Mouse (Mus musculus) lung, postnatal 4 days (tissue): ENCODE measurements at regions not wholly inside any gene's neighbourhood (a gene's known extent, or its start where the extent isn't known, plus 50 kb on each side); places are given as distances from the start of the nearest gene placed in this dataset.

ENCODE experiments used
- DNase-seq, 2 experiments: peaks; one replicate each; pipeline ENCODE4 v3.0.0; 2021

DNA sequence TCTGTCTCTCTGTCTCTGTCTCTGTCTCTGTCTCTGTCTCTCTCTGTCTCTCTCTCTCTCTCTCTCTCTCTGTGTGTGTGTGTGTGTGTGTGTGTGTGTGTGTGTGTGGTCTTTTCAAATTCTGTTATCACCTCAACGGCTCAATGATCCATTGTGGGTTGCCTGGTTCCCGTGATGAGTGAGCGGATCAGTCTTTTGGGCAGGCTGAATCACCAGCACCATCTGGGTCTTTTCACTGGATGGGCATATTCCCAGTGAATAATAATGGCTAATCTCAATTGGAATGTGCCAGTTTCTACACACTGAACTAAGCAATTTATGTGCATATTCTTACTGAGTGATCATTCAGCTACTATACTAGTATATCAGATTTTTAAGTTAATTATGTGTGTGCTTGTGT is 216.4 kb downstream of the Lmx1a start:
- no peak for DNase-seq

DNA sequence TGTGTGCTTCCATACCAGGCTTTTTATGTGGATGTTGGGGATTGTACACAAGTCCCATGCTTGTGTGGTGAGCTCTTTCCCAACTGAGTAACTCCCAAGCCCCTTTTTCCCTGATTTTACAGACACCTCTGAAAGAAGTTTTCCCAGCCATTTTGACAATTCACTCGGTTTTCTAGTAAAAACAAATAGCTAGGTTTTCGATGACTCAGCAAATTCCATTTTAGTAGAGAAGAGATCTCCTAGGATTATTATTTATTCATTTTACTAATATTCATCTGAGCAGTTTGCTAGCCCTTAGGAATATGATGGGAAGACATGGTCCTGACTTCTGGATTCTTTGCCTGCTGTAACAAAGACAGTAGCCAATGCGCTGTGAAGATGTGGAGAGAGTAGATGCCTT is 223.0 kb downstream of the Lmx1a start:
- DNase-seq, result no peak

DNA sequence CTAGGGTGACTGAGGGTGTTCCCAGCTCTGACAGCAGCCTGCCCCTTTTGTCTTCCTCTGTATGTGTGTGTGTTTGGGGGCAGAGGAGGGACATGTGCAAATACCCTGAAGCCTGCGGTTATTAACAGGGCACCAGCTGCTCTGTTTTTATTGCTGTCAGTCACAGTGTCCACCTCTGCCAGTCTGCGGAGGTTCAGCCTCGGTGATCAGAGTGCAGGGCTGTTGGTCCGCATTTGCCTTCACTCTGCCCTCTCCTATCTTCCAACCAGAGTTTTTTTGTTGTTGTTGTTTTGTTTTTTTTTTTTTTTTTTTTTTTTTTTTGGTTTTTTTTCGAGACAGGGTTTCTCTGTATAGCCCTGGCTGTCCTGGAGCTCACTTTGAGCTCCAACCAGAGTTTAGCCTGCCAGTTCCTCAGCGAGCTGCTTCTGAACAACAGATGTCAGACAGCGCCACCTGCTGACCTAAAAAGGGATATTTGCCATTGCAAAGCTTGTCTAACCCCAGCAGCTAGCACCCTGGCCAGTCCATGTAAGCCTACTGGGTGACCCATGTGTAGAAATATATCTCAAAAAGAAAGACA is 226.0 kb downstream of the Lmx1a start:
- DNase-seq, result peak; percentile 46 to 74

DNA sequence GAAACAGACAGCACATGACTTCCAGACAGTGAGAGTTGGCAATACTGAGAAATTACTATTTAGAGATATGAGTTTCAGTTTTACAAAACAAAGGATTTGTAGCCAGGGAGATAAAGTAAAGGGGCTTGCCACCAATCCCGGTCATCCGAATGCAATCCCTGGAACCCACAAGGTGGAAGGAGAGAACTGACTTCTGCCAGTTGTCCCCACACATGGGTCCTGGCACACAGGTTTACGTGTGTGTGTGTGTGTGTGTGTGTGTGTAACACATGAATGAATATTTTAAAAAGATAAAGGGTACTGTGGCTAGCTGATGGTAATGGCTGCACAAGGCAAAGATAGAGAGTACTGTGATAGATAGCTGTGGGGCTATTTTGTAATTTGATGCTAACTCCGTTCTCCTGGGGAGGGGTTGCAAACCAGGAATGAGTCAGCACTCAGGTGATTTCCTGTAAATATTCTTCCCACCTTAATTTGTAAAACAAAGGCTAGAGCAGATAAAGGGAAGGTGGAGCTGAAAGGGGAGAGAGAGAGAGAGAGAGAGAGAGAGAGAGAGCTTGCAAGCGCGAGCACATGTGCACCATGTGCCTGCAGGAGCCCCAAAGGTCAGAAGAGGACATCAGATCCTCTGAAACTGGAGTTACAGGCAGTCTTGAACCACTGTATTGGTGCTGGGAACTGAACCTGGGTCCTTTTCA is 226.7 kb downstream of the Lmx1a start:
- no peak for DNase-seq

DNA sequence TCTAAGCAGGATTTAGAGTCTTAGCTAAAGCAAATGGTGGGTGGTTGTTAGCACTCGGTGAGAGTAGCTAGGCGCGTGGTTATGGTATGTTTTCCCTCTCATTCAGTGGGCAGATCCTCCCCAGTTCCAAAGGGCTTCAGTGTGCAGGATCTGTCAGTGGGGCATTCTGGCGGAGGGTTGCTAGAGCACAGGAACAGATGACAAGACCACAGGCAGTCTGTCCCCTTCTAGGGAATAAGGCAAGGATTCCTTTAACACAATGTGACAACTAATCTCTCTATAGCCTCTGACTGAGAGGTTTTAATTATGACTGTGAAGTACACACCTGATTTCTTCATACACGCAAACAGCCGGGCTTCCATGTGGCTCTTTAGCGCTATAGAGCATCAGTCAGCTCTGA is 233.9 kb downstream of the Lmx1a start:
- no peak for DNase-seq

DNA sequence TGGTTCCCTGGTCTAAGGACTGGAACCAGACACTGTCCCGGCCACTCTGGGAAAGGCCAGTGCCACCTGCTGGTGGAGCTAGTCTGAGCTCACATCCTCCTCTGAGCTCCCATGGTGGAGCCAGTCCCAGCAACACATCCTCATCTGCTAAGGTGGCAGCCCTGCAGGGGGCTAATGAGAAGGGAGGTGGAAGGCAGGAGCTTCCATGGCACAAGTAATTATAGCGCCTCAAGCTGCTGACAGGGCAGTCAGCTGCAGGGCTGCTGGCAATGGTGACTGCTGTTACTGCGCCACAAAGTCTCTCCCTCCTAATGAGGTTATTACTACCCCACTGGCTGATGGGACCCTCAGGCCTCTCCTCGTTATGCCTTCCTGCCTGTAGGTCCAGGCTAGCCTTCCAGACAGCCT is 239.0 kb downstream of the Lmx1a start:
- DNase-seq, result no peak

DNA sequence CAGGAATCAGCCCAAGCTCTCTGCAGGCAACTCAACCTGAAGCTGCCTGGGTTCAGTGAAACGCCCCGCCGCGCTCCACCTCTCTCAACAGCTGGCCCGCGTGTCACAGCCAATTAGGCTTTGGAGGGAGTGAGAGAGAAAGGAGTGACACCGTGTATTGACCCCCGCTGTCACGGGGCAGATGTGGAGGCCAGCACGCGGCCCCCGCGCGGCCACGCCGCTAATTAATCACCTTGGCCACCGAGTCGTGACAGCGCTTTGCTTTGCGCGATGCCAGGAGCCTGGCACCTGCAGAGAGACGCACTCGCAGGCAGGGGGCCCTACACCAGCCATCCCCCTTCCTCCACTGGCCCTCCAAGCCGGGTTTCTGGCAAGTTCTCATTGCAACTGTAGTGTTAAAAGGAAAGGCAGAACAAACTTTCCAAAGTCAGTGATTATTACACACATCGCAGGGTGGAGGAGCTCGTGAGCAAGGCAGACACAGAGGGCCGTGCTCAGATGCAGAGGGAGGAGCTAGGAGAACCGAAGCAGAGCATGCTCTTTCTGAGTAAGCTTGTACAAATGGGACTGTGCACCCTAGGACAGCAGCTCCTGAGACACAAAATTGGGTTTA is 240.8 kb downstream of the Lmx1a start:
- peak; percentile 34 to 38 for DNase-seq

DNA sequence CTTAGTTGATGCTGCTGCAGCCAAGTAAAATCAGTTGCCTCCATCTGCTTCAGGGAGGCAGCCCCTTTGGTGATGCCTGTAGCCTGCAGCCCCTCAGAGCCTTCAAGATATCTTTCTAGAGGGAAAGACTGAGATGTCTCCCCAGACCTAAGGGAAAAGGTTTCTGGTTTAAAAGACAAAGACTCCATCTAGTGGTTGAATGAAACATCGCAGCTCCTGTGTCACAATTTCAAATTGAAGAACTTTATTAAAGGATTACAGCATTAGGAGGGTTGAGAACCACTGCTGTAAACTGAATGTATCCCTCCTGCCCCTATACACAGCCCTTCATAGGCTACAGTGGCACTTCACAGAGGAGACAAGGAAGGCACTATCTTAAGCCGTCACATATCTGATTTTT is 243.1 kb downstream of the Lmx1a start:
- DNase-seq, result peak in 1 of 2 experiments; percentile 16

DNA sequence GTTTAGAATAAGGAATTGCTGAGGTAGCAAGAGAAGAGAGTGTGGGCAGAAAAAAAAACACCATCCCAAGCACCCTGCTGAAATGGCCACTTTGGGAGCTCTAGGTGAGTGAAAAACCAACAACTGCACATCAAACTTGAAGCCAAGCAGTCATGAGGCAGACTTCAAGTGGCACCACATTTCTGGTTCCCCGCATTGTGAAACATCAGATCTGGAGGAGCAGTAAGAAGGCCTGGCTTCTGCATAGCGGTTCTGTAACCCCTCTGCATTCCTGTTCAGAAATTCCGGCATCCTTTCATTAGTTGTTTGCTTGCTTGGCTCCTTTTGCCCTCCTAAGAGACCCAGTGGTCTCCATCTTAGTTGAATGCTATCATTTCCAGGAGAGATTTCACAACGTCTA is 247.7 kb downstream of the Lmx1a start:
- peak; percentile 19 to 43 for DNase-seq

DNA sequence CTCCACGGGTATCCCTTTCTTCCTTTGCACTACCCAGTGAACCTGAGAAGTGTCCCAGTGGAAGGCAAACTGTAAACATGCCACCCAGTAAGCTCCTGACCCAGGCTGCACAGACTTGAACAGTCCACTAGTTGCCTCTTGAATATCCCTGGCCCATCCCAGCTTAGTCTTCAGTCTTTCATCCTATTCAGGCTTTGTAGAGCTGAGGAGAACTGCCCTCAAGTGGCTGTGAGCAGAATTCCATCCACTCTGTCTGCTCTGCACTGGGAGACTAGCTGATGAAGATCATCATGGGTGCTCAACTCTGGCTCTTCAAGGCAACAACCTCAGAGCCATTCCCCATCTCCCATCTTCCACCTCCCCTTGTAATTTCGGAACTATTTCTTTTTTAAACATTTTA is 249.1 kb downstream of the Lmx1a start:
- no peak for DNase-seq

DNA sequence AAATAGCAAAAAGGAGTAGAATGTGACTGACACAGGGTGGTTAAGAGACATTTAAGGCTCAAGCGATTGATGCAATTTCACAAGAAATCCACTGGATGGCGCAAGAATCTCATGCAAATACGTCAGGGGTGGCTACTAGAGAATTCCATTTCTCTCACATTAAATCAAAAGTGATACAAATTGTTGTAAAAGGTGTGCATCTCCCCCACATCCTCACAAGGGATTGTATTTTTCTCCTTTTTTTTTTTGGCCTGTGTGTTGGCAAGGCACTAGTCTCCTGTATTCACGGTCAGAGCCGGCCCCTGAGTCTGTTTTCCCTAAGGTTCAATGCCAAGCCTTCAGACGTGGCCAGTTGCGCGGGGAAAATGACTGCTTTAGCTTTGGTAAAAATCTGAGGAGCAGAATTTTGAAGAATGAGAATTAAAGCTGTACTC is 253.0 kb downstream of the Lmx1a start:
- peak in 1 of 2 experiments; percentile 31 for DNase-seq

DNA sequence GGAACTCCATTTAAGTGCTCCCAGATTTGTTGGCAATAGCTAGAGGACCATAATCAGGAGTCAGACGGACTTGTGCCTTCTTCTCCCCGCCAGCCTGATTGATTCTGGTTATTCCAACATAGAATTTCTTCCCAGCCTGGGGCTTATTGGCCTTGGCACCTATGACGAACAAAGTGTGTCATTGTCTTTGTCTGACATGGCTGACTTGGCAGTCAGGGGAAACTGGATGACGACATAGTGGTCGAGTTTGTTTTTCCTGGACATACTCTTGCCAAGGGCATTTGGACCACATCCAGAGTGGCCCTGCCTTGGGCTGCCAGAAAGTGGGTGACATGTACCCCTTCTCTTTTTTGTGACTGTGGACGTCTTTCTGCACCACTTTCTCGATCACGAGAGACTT is 254.1 kb downstream of the Lmx1a start:
- DNase-seq, result no peak

DNA sequence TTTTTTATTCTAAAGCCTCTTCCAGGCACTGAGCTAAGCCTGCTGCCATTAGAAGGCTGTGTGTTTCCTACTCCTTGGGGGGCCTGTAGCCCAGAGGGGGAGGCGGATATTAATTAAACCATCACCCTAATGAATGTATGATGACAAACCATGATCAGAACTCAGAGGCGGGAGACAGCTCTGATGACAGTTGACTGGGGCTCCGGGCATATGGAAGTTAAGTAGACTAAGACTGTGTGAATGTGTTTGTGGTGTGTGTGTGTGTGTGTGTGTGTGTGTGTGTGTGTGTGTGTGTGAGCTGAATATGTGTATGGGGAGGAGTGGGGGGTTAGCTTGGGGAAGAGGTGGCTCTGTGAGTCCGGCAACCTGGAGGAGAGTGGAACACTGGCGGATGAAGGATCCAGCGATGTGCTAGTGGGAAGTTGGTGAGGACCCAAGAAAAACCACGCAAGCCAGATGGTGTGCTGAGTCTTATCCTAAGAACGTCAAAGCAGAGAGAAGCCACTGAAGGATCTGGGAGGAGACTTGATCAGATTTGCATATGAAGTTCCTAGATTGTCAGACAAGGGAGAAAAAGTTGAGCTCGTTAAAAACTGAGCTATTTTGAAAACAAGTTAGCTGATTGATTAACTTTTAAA is 256.7 kb downstream of the Lmx1a start:
- DNase-seq, result no peak

DNA sequence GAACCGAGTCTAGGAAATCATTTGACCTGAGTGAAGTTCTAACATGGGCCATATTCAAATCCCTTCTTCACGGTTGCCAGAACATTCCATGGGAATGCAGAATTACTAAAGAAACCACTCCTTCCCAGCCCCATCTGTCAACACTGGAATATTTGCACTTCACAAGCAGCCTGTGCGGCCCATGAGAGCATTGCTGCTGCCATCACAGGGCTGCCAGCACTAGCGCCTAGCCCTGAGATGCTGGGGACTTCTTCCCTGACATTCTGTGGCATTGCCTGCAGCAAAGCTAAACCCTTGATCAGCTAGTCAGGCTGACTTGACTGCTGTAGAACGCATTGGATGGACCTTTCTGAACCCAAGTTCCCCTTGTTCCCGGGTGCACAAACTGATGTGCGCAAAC is 258.8 kb downstream of the Lmx1a start:
- peak; percentile 15 to 74 for DNase-seq

DNA sequence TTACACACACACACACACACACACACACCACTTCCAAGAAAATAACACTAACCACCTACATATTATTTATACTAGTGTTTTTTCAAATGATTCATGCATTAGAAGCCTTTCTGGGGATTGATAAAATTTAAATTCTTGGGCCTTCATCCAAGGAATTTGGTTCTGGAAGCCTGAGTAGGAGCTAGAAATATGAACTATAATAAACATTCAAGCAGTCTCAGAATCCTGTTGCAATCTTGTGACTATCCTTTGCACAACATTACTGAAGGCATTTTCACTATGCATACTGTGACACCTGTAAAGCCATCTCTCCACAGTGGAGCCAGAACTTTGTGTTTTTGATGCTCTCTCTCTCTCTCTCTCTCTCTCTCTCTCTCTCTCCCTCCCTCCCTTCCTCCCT is 262.7 kb downstream of the Lmx1a start:
- no peak for DNase-seq

DNA sequence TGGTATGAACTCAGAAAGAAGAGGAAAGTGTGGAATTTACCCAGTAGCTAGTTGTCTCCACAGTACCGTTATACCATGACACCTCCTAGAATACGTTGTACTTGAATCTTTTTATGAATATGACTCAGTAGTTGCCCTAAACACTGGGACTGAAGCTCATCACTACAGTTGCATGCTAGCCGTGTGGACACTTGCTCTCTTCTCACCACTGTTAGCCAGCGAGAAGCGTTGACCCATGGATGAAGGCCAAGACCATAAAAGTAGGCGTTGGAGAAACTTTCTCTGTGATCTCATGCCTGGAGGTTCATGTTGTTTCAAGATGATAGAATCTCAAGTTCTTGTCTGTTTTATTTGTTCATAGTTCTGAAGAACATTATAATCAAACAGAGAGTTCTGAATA is 269.5 kb downstream of the Lmx1a start:
- DNase-seq, result peak; percentile 29 to 42

DNA sequence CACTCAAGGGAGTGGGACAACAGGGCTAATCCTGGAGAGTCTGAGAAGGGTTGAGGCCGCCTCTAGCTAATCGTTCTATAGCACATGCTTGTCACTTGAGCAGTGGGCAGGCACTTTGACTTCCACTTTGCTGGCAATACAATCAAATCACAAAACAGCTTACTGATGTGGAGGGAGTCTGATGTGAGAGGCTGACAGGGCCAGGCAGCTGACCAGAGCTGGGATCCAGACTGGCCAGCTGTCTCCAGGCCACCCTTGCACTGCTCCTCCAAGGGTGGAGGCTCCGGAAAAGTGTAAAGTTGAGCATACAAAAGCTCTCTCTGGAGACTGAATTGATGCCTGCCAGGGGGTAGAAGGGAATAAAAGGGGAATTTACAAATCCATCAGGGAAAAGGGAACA is 280.5 kb downstream of the Lmx1a start:
- peak; percentile 56 to 88 for DNase-seq

DNA sequence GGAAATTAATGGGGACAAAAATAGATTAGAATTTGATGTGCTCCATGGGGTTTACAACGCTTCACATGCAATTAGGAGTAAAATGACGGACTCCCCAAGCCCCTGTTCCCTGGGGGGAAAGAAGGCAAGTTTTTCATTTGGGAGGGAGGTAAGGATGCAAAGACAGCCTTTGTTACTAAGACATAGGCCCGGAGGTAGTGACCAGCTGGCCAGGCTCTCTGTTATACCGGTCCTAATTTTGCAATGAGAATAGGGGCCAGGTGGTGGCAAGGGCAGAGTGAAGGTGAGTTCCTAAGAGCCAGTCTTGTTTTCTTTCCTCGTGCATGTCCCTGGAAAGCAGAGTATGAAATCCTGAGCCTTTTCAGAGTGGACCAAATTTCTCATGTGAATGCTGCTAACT is 280.9 kb downstream of the Lmx1a start:
- no peak for DNase-seq

DNA sequence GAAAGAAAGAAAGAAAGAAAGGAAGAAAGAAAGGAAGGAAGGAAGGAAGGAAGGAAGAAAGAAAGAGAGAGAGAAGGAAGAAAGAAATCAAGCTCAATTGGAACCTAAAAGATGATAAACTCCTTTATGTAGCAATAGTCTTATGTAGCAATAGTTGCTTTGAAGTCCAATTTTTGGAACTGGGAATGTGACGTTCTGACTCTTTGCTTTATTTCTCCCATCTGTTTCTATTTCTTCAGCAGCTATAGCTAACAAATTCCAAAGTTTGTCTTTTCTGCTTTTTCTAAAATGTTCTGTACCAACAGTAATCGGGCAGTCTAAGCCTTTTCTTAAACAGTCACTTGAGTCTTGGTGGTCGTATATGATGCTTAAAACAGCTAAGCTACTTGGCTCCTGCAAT is 287.7 kb downstream of the Lmx1a start:
- no peak for DNase-seq

DNA sequence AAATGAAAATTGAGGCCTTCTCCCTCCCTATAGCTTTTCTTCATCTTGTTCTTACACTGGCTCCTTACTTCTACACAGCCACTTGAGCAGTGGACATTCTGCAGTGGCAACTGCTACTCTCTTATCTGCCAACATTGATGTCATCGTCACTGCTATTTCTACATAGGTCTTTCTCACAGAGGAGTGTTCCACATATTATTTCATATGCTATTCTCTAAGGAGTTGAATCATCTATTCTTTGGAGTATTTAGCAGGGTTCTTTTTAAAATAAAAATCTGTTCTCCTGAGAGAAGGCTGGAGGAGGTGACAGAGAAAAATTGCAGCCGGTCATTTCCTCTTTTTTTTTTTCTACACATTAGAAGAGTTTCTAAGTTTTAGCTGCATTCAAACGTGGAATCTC is 290.1 kb downstream of the Lmx1a start:
- no peak for DNase-seq

DNA sequence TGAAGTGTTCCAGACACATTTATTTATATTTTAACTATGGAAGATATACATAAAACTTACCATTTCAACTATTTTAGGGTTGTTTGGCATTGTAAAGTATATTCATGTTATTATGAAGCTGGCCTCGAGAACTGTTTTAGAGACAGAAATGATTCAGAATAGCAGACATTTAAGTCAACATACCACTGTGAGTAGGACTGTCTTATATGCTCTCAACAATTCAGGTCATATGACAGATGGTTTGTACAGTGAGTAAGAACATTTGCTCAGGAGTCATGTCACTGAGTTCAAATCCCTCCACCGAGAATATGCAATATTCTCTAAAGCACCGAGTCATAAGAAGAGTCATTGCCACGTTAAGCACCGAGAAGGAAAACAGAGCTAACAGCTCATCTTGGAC is 290.6 kb downstream of the Lmx1a start:
- no peak for DNase-seq

DNA sequence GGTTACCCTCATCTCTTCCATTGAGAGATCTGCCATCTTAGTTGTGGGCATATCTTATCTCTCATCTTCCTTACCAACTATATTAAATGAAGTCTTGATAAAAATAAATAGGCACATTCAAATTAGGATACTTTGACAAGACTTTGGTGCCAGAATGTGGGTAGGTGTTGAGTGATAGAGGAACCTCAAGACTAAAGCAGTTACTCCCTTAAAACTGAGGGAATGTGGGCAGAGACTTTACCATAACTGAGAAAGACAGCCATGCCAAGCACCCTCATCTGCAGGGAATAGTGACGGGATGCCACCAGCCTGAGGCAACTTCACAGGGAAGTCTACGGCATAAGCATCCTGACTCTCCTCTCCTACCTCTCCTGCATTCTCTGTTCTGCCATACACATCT is 292.3 kb downstream of the Lmx1a start:
- no peak for DNase-seq

DNA sequence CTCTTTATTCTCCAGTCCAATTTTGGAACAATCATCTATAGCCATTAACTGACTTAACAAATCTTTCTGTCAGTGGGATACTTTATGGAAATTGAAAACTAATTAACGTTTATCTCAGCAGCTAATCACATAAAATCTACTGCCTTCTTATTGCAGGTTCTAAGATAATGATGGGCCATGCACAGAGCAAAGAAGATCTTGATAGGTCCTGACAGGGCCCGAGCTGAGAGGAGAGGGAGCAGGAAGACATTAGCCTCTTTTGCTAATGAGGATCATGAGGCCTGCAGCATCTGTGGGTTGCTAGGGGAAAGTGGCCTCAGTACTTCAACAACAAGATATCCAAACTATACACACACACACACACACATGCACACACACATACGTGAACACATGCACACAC is 318.4 kb downstream of the Lmx1a start:
- no peak for DNase-seq

DNA sequence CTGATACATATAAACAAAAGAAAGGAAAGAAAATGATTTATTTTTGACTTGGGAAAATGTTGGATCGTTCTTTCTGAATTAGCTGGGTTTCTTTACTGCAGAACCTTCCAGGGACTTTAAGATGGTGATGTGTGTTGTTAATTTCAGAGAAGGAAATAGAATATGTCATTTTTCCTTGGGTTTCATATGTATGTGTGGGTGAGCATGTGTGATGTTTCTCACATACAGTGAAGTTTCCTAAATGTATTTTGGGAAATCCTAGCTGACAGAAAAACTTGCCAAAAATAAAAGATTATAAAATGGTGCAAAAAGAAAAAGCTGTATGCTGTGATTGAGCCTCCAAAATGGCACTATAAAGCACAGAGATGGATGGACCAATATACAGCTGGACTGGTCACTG is 319.2 kb downstream of the Lmx1a start:
- no peak for DNase-seq
